Mouse (Mus musculus) CH12.LX (cell line): Measurements from ENCODE around the gene Cdca5. TPM values are rescaled to one million over a fixed set of nuclear protein-coding genes. Genes with fewer than 3 reads are reported as not detected.

Experiments
- DNase-seq: peaks from one replicate; pipeline ENCODE4 v3.0.0-alpha.2; 2013; ENCODE audit errors: extremely low read depth
- H3K27ac ChIP-seq: 2 replicates; pipeline ENCODE4 v1.5.1; 2012; ENCODE audit warnings: low read depth, mild to moderate bottlenecking, control low read depth, moderate library complexity; ENCODE audit not compliant: insufficient read depth
- H3K27me3 ChIP-seq: replicated peaks from 2 replicates; pipeline ENCODE3; 2012; ENCODE audit warnings: inconsistent platforms
- H3K36me3 ChIP-seq, 2 experiments: replicated peaks in 1 of 2; 2 replicates each; pipeline versions ENCODE3 to v1.6.1; 2012; ENCODE audit warnings: inconsistent platforms in 1 of 2, low read length in 1 of 2, mild to moderate bottlenecking in 1 of 2, mixed read lengths in 1 of 2, moderate library complexity in 1 of 2; ENCODE audit not compliant: control insufficient read depth in 1 of 2, insufficient read depth in 1 of 2
- H3K4me1 ChIP-seq, 2 experiments: 2 replicates each; pipeline ENCODE4 v1.6.1; 2012; ENCODE audit warnings: inconsistent platforms in 1 of 2, moderate library complexity in 1 of 2; ENCODE audit not compliant: insufficient read depth in 2 of 2, control insufficient read depth in 1 of 2
- H3K4me2 ChIP-seq: 2 replicates; pipeline ENCODE4 v1.6.1; 2012; ENCODE audit warnings: low read depth, mild to moderate bottlenecking, control low read depth; ENCODE audit not compliant: poor library complexity, insufficient read depth, severe bottlenecking
- H3K4me3 ChIP-seq, 3 experiments: fragments of 150-350 bp in 1 of 3; sonication (generic) in 1 of 3; replicated peaks in 1 of 3; 2 replicates each; pipeline versions ENCODE3 to v1.5.1; 2011 to 2012; ENCODE audit warnings: low read depth in 2 of 3, low read length in 2 of 3, mild to moderate bottlenecking in 2 of 3, moderate library complexity in 2 of 3, control low read depth in 1 of 3, improper control_type of control experiment in 1 of 3, inconsistent platforms in 1 of 3, mixed read lengths in 1 of 3; ENCODE audit not compliant: poor library complexity in 1 of 3
- H3K79me2 ChIP-seq: replicated peaks from 2 replicates; pipeline ENCODE4 v1.6.1; 2012; ENCODE audit warnings: mild to moderate bottlenecking, moderate library complexity; ENCODE audit not compliant: control insufficient read depth, poor library complexity, insufficient read depth, severe bottlenecking; ENCODE audit errors: extremely low read depth
- H3K9ac ChIP-seq: 2 replicates; pipeline ENCODE4 v1.6.1; 2012; ENCODE audit warnings: low read depth, mild to moderate bottlenecking, control low read depth, moderate library complexity; ENCODE audit not compliant: insufficient read depth
- H3K9me3 ChIP-seq: replicated peaks from 2 replicates; pipeline ENCODE3; 2012; ENCODE audit warnings: low read length, inconsistent platforms, mixed read lengths
- CHD1 ChIP-seq: IDR thresholded peaks from 2 replicates; pipeline ENCODE4 v1.6.1; 2012; ENCODE audit warnings: low read depth, low read length, improper control_type of control experiment, inconsistent platforms
- CTCF ChIP-seq, 2 experiments: IDR thresholded peaks in 1 of 2; conservative IDR thresholded peaks in 1 of 2; 2 replicates each; pipeline ENCODE4 v1.5.1; 2011 to 2012; ENCODE audit warnings: low read depth in 2 of 2, low read length in 2 of 2, improper control_type of control experiment in 1 of 2, inconsistent platforms in 1 of 2, mild to moderate bottlenecking in 1 of 2, moderate library complexity in 1 of 2
- ELF1 ChIP-seq: IDR thresholded peaks from 2 replicates; pipeline ENCODE4 v1.6.1; 2014; ENCODE audit warnings: low read depth, mild to moderate bottlenecking, inconsistent platforms, low read length, improper control_type of control experiment
- ETS1 ChIP-seq: conservative IDR thresholded peaks from 2 replicates; pipeline ENCODE4 v1.6.1; 2012; ENCODE audit warnings: low read depth, mild to moderate bottlenecking, inconsistent platforms, low read length, improper control_type of control experiment, moderate library complexity
- GABPA ChIP-seq: IDR thresholded peaks from 2 replicates; pipeline ENCODE4 v1.6.1; 2012; ENCODE audit warnings: low read depth, low read length, improper control_type of control experiment, inconsistent platforms; ENCODE audit not compliant: insufficient replicate concordance
- JUN ChIP-seq: IDR thresholded peaks from 2 replicates; pipeline ENCODE4 v1.6.1; 2011; ENCODE audit warnings: low read depth, mild to moderate bottlenecking, low read length, improper control_type of control experiment, moderate library complexity; ENCODE audit not compliant: insufficient read depth
- KAT2A ChIP-seq: IDR thresholded peaks from 2 replicates; pipeline ENCODE4 v1.6.1; 2012; ENCODE audit warnings: low read length, improper control_type of control experiment, inconsistent platforms; ENCODE audit not compliant: insufficient replicate concordance
- MAZ ChIP-seq: IDR thresholded peaks from 2 replicates; pipeline ENCODE4 v1.6.1; 2012; ENCODE audit warnings: low read depth, mild to moderate bottlenecking, inconsistent platforms, low read length, improper control_type of control experiment, moderate library complexity
- MEF2A ChIP-seq: IDR thresholded peaks from 2 replicates; pipeline ENCODE4 v1.6.1; 2014; ENCODE audit warnings: low read depth, mild to moderate bottlenecking, inconsistent platforms, low read length, improper control_type of control experiment, borderline replicate concordance
- NRF1 ChIP-seq: IDR thresholded peaks from 2 replicates; pipeline ENCODE4 v1.6.1; 2014; ENCODE audit warnings: low read depth, mild to moderate bottlenecking, inconsistent platforms, low read length, improper control_type of control experiment, moderate library complexity
- RAD21 ChIP-seq: IDR thresholded peaks from 2 replicates; pipeline ENCODE4 v1.6.1; 2011; ENCODE audit warnings: low read depth, mild to moderate bottlenecking, low read length, improper control_type of control experiment, moderate library complexity
- SIN3A ChIP-seq: IDR thresholded peaks from 2 replicates; pipeline ENCODE4 v1.6.1; 2012; ENCODE audit warnings: low read length, improper control_type of control experiment, inconsistent platforms
- SMC3 ChIP-seq: IDR thresholded peaks from 2 replicates; pipeline ENCODE4 v1.6.1; 2011; ENCODE audit warnings: low read depth, low read length, improper control_type of control experiment
- TBP ChIP-seq: conservative IDR thresholded peaks from 2 replicates; pipeline ENCODE4 v1.6.1; 2011; ENCODE audit warnings: low read depth, low read length, improper control_type of control experiment
- TCF12 ChIP-seq: IDR thresholded peaks from 2 replicates; pipeline ENCODE4 v1.6.1; 2014; ENCODE audit warnings: low read depth, mild to moderate bottlenecking, inconsistent platforms, low read length, improper control_type of control experiment
- UBTF ChIP-seq: IDR thresholded peaks from 2 replicates; pipeline ENCODE4 v1.6.1; 2012; ENCODE audit warnings: low read depth, mild to moderate bottlenecking, inconsistent platforms, low read length, improper control_type of control experiment, moderate library complexity
- USF1 ChIP-seq: IDR thresholded peaks from 2 replicates; pipeline ENCODE4 v1.6.1; 2014; ENCODE audit warnings: low read depth, mild to moderate bottlenecking, inconsistent platforms, low read length, improper control_type of control experiment
- USF2 ChIP-seq: conservative IDR thresholded peaks from 2 replicates; pipeline ENCODE4 v1.6.1; 2011; ENCODE audit warnings: low read depth, low read length, improper control_type of control experiment
- ZC3H11A ChIP-seq: IDR thresholded peaks from 2 replicates; pipeline ENCODE4 v1.6.1; 2012; ENCODE audit warnings: low read depth, mild to moderate bottlenecking, inconsistent platforms, low read length, improper control_type of control experiment
- ZMIZ1 ChIP-seq: IDR thresholded peaks from 2 replicates; pipeline ENCODE4 v1.6.1; 2012; ENCODE audit warnings: low read depth, mild to moderate bottlenecking, inconsistent platforms, low read length, improper control_type of control experiment
- ZNF384 ChIP-seq: IDR thresholded peaks from 2 replicates; pipeline ENCODE4 v1.6.1; 2012; ENCODE audit warnings: low read depth, low read length, improper control_type of control experiment, inconsistent platforms
- dilution Hi-C: fragments of 300-500 bp; cut with MboI; formaldehyde crosslinking; loops from 2 replicates; pipeline ENCODE4 v1.14.3; 2020; ENCODE audit warnings: low sequenced_read_pairs; ENCODE audit not compliant: extremely low pct_unique_long_range_greater_than_20kb, extremely low pct_ligation_motif_present
- in situ Hi-C: fragments of 300-500 bp; cut with MboI; formaldehyde crosslinking; loops from 3 replicates; pipeline ENCODE4 v1.14.3; 2019; ENCODE audit warnings: low sequenced_read_pairs, low pct_ligation_motif_present, low pct_unique_long_range_greater_than_20kb, mixed read lengths
- polyA plus RNA-seq: library from polyadenylated mRNA; unstranded; fragments of >175 nt; gene quantifications from 2 replicates; pipeline ENCODE4 v1.2.1, GENCODE M21; 2012; ENCODE audit warnings: low read depth; ENCODE audit not compliant: insufficient read length
- total RNA-seq, 2 experiments: library from RNA; depleted of rRNA; stranded (reverse); fragments of 300-350 nt in 1 of 2; fragments of >200 nt in 1 of 2; gene quantifications; 2 replicates each; pipeline ENCODE4 v1.2.3; 2012 to 2014

The Cdca5 gene
- total and polyA plus RNA-seq, 3 experiments: 51.5 to 80.6 (median 62.7) TPM

GRCm38 (mm10) chr19:6105586-6105985, 20.8 kb downstream of the Cdca5 start, which contains the start of gene Naaladl1:
Naaladl1 (plus strand) TSS chr19:6105782.
- peaks cover 0 to 33% of the 10 kb centered on the region in 2 experiments for H3K36me3 ChIP-seq
- in situ Hi-C loops (no loop called here), dilution Hi-C loops (no loop called here)
- H3K79me2 ChIP-seq: no peaks in the 10 kb centered on the region
- DNase-seq: no peak
- TF ChIP-seq ZC3H11A (no peak), GABPA (no peak), ETS1 (no peak), TBP (no peak), KAT2A (no peak)
- H3K9ac ChIP-seq: no peak within 1 kb of the TSS
- peaks cover 0 to 7% of the 10 kb centered on the region in 2 experiments; a peak in 2 of 4 replicates for H3K4me1 ChIP-seq
- no peak within 1 kb of the TSS for H3K4me2 ChIP-seq
- H3K9me3 ChIP-seq: no peaks in the 10 kb centered on the region
- no peaks in the 10 kb centered on the region for H3K27me3 ChIP-seq
- H3K27ac ChIP-seq: no peak within 1 kb of the TSS
- no peak within 1 kb of the TSS for H3K4me3 ChIP-seq

DNA sequence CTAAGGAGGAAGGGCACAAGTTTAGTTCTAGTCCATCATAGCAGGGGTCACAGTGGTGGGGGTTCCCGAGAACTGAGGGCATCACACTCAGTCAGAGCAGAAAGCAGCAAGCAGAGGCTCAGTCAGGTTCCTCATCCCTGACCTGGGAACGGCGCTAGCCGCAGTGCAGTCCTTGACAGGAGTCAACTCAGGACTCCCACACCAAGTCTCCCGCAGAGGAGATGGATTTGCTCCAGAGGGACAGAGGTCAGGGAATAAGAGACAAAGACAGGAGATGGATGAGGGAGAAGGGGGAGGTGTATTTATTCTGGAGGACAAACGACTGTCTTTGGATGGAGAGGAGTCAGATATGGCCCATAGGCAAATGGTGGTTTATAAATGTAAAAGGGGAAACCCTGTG, 28.3 kb downstream of the Cdca5 start:
- Histone ChIP-seq H3K4me2 (no peak overlapping the region), H3K9me3 (no peaks in the 10 kb centered on the region)
- TF ChIP-seq SMC3: no peak
- TF ChIP-seq USF2: no peak
- no peak for TF ChIP-seq NRF1
- TF ChIP-seq, all 38 proteins: peak for 0
- dilution Hi-C loops (no loop called here), in situ Hi-C loops (no loop called here)
- Histone ChIP-seq H3K27ac (no peak overlapping the region), H3K27me3 (no peaks in the 10 kb centered on the region), H3K4me1 (peaks cover 11 to 35% of the 10 kb centered on the region in 2 experiments; a peak in 3 of 4 replicates), H3K9ac (no peak overlapping the region), H3K79me2 (peaks cover 14% of the 10 kb centered on the region), H3K4me3 (no peak overlapping the region), H3K36me3 (peaks cover 32 to 68% of the 10 kb centered on the region in 2 experiments)
- no peak for DNase-seq

- peak overlapping the region; percentile 74; the same call in 1 of the 2 replicates for H3K9ac ChIP-seq
- peaks cover 11 to 46% of the 10 kb centered on the region in 2 experiments; a peak in 3 of 4 replicates for H3K4me1 ChIP-seq
- H3K27ac ChIP-seq: no peak overlapping the region
- no peak for DNase-seq
- H3K4me3 ChIP-seq: no peak overlapping the region
- peaks cover 32 to 72% of the 10 kb centered on the region in 2 experiments for H3K36me3 ChIP-seq
- H3K79me2 ChIP-seq: peaks cover 14% of the 10 kb centered on the region
- H3K4me2 ChIP-seq: peak overlapping the region; percentile 70; the same call in 1 of the 2 replicates
- TF ChIP-seq ZNF384: no peak
- TF ChIP-seq MAZ: no peak
- no peak for TF ChIP-seq USF2
- no peak for TF ChIP-seq JUN
- no peak for TF ChIP-seq GABPA
- TF ChIP-seq TCF12: no peak
- no peak for TF ChIP-seq MEF2A
- no peak for TF ChIP-seq CTCF (conservative IDR thresholded peaks at IDR 0.05 in 1 of 2, IDR thresholded peaks at IDR 0.05 in 1 of 2; ENCODE audit: low read depth in 2 of 2, low read length in 2 of 2)
- TF ChIP-seq ZMIZ1: no peak
- TF ChIP-seq RAD21: no peak
- TF ChIP-seq USF1: no peak
- TF ChIP-seq ELF1: no peak
- TF ChIP-seq CHD1: no peak
- no peak for TF ChIP-seq SIN3A
- no peak for TF ChIP-seq UBTF
- no peak for TF ChIP-seq TBP
- no peaks in the 10 kb centered on the region for H3K9me3 ChIP-seq
- dilution Hi-C loops: no loop called here
- in situ Hi-C loops: no loop called here
- H3K27me3 ChIP-seq: no peaks in the 10 kb centered on the region
Observed at GRCm38 (mm10) chr19:6116113-6116850, 31.5 kb downstream of the Cdca5 start.
